Mouse (Mus musculus) retina, postnatal 1 day (tissue): ENCODE results near the gene Ap1g1.

Source experiments
- DNase-seq: peaks from one replicate; pipeline ENCODE4 v3.0.0-alpha.2; 2012

The Ap1g1 gene

GRCm38 (mm10) chr8:109790938-109791337 is 12.6 kb downstream of the Ap1g1 start:
- no peak for DNase-seq

- no peak for DNase-seq
Observed at GRCm38 (mm10) chr8:109795166-109795565, 16.8 kb downstream of the Ap1g1 start.

- DNase-seq = no peak
Observed at GRCm38 (mm10) chr8:109798721-109799120, 20.4 kb downstream of the Ap1g1 start.

- DNase-seq = no peak
Observed at GRCm38 (mm10) chr8:109799245-109799644, 20.9 kb downstream of the Ap1g1 start.

GRCm38 (mm10) chr8:109800325-109800724 is 22.0 kb downstream of the Ap1g1 start:
- DNase-seq = no peak

GRCm38 (mm10) chr8:109803211-109803610 is 24.9 kb downstream of the Ap1g1 start:
- no peak for DNase-seq

- no peak for DNase-seq
Observed at GRCm38 (mm10) chr8:109803801-109804200, 25.4 kb downstream of the Ap1g1 start.

- DNase-seq = no peak
Observed at GRCm38 (mm10) chr8:109806522-109806921, 28.2 kb downstream of the Ap1g1 start.

GRCm38 (mm10) chr8:109807401-109808119 is 29.2 kb downstream of the Ap1g1 start:
- DNase-seq = no peak

GRCm38 (mm10) chr8:109808120-109808447 is 29.7 kb downstream of the Ap1g1 start:
- DNase-seq = no peak

GRCm38 (mm10) chr8:109810434-109810833 is 32.1 kb downstream of the Ap1g1 start:
- no peak for DNase-seq

GRCm38 (mm10) chr8:109815268-109815667 is 36.9 kb downstream of the Ap1g1 start:
- DNase-seq = no peak

GRCm38 (mm10) chr8:109817933-109818332 is 39.6 kb downstream of the Ap1g1 start:
- no peak for DNase-seq

- DNase-seq = no peak
Observed at GRCm38 (mm10) chr8:109823561-109823960, 45.2 kb downstream of the Ap1g1 start.

GRCm38 (mm10) chr8:109839822-109840221 is 61.5 kb downstream of the Ap1g1 start:
- no peak for DNase-seq

- DNase-seq = no peak
Observed at GRCm38 (mm10) chr8:109842468-109842867, 64.1 kb downstream of the Ap1g1 start.

GRCm38 (mm10) chr8:109847866-109848265 is 69.5 kb downstream of the Ap1g1 start:
- no peak for DNase-seq

- no peak for DNase-seq
Observed at GRCm38 (mm10) chr8:109848981-109849380, 70.6 kb downstream of the Ap1g1 start.

- DNase-seq = peak; percentile 80
Observed at GRCm38 (mm10) chr8:109853423-109853822, 75.1 kb downstream of the Ap1g1 start.

- no peak for DNase-seq
Observed at GRCm38 (mm10) chr8:109854522-109854921, 76.2 kb downstream of the Ap1g1 start.

GRCm38 (mm10) chr8:109855451-109855850 is 77.1 kb downstream of the Ap1g1 start:
- no peak for DNase-seq

GRCm38 (mm10) chr8:109863398-109863797 is 85.0 kb downstream of the Ap1g1 start:
- no peak for DNase-seq

GRCm38 (mm10) chr8:109864798-109865197 is 86.4 kb downstream of the Ap1g1 start:
- DNase-seq = no peak

- DNase-seq = no peak
Observed at GRCm38 (mm10) chr8:109865536-109865935, 87.2 kb downstream of the Ap1g1 start.

- DNase-seq = no peak
Observed at GRCm38 (mm10) chr8:109866690-109867089, 88.3 kb downstream of the Ap1g1 start.
